Mouse (Mus musculus) midbrain, embryonic 10.5 days (tissue): Measurements from ENCODE around the gene Safb2. TPM values are rescaled to one million over a fixed set of nuclear protein-coding genes. Genes with fewer than 3 reads are reported as not detected.
"Not testable (repeated sequence)": the region's sequence is repeated elsewhere in the genome, so short reads cannot be mapped to it uniquely, and the experiment has no call there.

Source experiments
- DNase-seq: peaks from one replicate; pipeline ENCODE4 v3.0.0-alpha.2; 2017; ENCODE audit warnings: low spot score
- H3K27ac ChIP-seq: fragments of 300-500 bp; sonication (generic); replicated peaks from 2 replicates; pipeline ENCODE4 v1.5.1; 2016; ENCODE audit warnings: mild to moderate bottlenecking
- H3K27me3 ChIP-seq: fragments of 300-500 bp; sonication (generic); 2 replicates; pipeline ENCODE4 v1.6.1; 2016; ENCODE audit warnings: low read depth, mild to moderate bottlenecking; ENCODE audit not compliant: poor library complexity, severe bottlenecking
- H3K36me3 ChIP-seq: fragments of 300-500 bp; sonication (generic); 2 replicates; pipeline ENCODE4 v1.6.1; 2016; ENCODE audit warnings: mild to moderate bottlenecking, moderate library complexity
- H3K4me1 ChIP-seq: fragments of 300-500 bp; sonication (generic); 2 replicates; pipeline ENCODE4 v1.6.1; 2016
- H3K4me3 ChIP-seq: fragments of 300-500 bp; sonication (generic); 2 replicates; pipeline ENCODE4 v1.5.1; 2016; ENCODE audit warnings: mild to moderate bottlenecking, moderate library complexity
- H3K9me3 ChIP-seq: fragments of 300-500 bp; sonication (generic); replicated peaks from 2 replicates; pipeline ENCODE4 v1.6.1; 2016; ENCODE audit warnings: mild to moderate bottlenecking
- WGBS: fragments of 180-500 bp; shearing (Covaris S2); methylation state at CpG from one replicate; pipeline ENCODE4 v1.1.7; 2016; 5-methylcytosine and 5-hydroxymethylcytosine counted together
- polyA plus RNA-seq: library from polyadenylated mRNA; unstranded; fragments of >200 nt; fragmentation: Nextera tagmentation; extraction: Ambion mirVana; gene quantifications from 2 replicates; pipeline ENCODE4 v1.2.1, GENCODE M21; 2016

Gene Safb2
- polyA plus RNA-seq = 80.9 and 85.6 TPM in 2 replicates

DNA sequence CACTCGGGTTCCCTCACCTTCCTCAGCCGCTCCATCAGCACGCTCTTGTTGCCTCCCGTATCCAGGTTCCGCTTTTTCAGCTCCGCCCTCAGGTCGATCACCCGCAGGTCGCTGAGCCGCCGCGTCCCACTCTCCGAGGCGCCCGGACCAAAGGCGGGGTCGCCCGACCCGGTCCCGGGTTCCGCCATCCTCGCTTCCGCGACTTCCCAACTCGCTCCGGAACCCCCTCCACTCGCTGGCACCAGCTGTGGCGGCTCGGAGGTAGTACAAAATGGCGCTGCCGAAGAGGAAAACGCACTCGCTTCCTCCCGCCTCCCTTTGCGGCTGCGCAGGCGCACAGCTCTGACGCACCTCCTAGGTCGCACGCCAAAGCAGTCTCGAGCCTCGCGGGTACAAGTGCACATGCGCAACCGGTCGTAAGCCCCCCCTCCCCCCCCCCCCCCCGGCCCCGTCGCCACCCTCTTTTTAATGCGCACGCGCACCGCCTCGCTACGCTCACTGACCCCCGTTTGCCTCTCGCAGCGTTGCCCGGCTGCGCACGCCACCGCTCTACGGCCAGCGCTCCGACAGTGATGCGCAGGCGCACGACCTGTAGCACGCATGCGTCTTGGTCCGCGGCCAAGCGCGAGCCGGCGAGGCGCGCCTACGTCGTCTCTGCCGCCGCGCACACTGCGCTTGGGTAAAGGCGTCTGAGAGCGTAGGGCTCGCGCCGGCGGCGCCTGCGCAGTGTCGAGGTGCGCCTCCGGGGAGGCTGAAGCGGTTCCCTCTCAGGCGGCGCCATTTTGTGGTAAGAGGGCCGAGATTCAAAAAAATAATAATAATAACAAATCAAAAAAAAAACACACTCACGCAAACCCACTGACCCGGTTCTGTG, at the start of gene Safb2, which contains the start of gene Safb:
Gene Safb2, minus strand, starts transcription at position 329 of the 874 bp plus-strand sequence.
Gene Safb, plus strand, starts transcription at position 569 of the 874 bp plus-strand sequence.
- Histone ChIP-seq H3K4me1 (peaks cover 55% of the 10 kb centered on the region), H3K27ac (peak within 1 kb of the TSS; percentile 96), H3K4me3 (peak within 1 kb of the TSS; percentile 94), H3K9me3 (no peaks in the 10 kb centered on the region), H3K27me3 (no peaks in the 10 kb centered on the region), H3K36me3 (peaks cover 70% of the 10 kb centered on the region)
- peak; percentile 100 for DNase-seq
- WGBS = under 1% methylated on average over 100 of the region's 101 CpGs

DNA sequence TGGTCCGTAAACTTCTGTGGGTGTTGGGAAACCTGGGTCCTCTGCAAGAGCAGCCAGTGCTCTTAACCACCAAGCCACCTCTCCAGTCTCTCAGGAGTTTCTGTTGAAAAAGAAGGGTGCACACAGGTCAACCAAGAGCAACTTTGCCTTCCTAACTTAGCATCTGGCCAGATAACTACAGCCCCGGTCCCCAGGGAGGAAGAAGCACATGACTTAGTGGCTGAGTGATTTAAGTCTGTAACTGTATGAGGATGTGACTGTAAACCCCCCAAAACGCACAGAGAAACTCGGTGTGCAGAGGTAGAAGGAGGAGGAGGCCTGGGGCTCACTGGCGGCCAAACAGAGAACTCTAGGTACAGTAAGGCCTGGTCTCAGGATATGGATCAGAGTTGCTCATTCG, 49.6 kb upstream of the Safb2 start:
- no peak for DNase-seq
- Histone ChIP-seq H3K4me1 (no peaks in the 10 kb centered on the region), H3K27ac (no peak overlapping the region), H3K36me3 (no peaks in the 10 kb centered on the region), H3K9me3 (no peaks in the 10 kb centered on the region), H3K4me3 (no peak overlapping the region), H3K27me3 (no peaks in the 10 kb centered on the region)
- 87% methylated on average over 6 of the region's 6 CpGs for WGBS

DNA sequence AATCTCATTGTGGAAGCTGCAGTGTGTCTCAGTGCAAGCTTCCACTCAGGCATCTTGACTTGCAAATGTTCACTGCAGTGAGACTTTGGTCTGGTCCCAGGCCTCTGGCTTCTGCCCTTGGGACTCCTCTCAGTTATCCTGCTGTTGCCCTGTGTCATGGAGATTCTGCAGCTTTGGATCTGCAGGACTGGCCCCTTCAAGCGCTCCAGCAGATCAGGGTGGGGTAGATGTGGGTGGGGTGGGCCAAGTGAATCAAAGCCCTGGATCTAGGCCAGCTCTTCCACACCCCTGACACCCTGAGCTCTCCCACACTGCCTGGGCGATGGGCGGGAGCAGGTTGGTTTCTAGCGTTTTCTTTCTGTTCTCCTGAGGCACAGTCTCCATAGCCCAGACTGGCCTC, 47.4 kb upstream of the Safb2 start:
- Histone ChIP-seq H3K27ac (no peak overlapping the region), H3K9me3 (no peaks in the 10 kb centered on the region), H3K4me3 (no peak overlapping the region), H3K36me3 (no peaks in the 10 kb centered on the region), H3K27me3 (no peaks in the 10 kb centered on the region), H3K4me1 (peaks cover 10% of the 10 kb centered on the region)
- WGBS = 62% methylated on average over 4 of the region's 4 CpGs
- DNase-seq = no peak

DNA sequence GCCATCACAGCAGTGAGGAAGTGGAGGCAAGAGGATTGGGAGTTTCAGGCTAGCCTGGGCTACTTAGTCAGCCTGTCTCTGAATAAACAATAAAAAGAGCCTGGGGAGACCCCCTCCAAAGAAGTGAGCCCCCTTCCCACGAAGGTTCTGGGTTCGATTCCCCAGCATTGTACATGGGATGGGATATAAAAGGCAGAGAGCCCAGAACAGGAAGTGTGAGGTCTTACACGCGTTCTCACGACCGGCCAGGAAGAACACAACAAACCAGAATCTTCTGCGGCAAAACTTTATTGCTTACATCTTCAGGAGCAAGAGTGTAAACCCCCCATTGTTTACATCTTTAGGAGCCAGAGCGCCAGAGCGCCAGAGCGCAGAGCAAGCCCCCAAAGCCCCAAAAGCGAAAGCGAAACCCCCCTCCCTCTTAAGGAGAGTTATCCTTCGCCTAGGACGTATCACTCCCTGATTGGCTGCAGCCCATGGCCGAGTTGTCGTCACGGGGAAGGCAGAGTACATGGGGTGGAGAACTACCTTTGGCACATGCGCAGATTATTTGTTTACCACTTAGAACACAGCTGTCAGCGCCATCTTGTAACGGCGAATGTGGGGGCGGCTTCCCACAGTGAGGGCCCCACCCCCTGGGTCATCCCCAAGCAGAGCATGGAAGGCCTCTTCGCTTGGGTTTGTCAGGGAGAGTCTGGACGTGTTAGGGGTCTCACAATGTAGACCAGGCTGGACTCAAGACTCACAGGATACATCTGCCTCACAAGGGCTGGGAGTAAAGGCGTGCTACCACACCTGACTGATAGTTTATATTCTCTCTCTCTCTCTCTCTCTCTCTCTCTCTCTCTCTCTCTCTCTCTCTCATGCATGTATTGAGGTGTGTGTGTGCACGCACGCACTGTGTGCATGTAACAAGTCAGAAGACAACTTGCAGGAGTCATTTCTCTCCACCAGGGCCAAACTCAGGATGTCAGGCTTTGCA, 45.7 kb upstream of the Safb2 start:
- H3K9me3 ChIP-seq, H3K36me3 ChIP-seq, DNase-seq, H3K27me3 ChIP-seq, H3K4me3 ChIP-seq, H3K27ac ChIP-seq: not testable (repeated sequence)
- peaks cover 22% of the 10 kb centered on the region for H3K4me1 ChIP-seq
- 89% methylated on average over 27 of the region's 27 CpGs for WGBS

DNA sequence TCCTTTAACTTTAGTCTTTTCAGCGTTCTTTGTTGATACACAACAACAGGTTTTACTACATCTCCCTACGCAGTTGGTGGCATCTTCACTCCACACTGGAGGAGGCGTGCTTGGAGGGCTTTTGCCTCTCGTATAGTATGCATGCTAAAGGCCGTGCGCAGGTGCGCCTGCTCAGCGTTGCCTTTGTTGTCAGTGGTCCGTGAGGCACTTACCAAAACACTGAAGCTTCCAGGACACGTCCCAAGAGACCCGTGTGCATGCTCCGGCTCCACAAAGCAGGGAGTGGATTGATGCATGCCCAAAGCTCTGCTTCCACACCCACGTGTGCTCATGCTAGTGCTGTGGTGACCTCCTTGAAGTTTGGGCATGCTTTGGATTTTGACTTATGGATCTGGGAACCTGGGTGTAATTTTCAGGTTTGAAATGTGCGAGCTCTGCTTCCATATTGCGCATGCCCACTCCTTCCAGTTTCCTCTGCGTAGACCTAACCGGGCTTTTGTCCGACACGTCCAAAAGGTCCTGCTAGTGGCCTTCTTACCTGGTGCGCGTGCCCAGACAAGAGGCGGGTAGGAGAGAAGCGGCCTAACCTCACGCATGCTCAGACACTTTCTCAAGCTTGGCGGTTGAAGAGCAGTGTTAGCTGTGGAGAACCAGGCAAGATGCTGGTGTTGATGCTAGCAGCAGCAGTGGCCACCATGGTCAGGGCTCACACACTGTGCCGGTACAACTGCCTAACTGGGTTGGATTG, 43.3 kb upstream of the Safb2 start, which contains the start of gene Catsperd:
Gene Catsperd, plus strand, starts transcription at position 614 of the 748 bp plus-strand sequence.
- Histone ChIP-seq H3K27ac (peak within 1 kb of the TSS; percentile 90), H3K4me1 (peaks cover 26% of the 10 kb centered on the region), H3K4me3 (peak within 1 kb of the TSS; percentile 83), H3K27me3 (no peaks in the 10 kb centered on the region), H3K9me3 (no peaks in the 10 kb centered on the region), H3K36me3 (peaks cover 27% of the 10 kb centered on the region)
- no peak for DNase-seq
- 10% methylated on average over 26 of the region's 26 CpGs for WGBS

DNA sequence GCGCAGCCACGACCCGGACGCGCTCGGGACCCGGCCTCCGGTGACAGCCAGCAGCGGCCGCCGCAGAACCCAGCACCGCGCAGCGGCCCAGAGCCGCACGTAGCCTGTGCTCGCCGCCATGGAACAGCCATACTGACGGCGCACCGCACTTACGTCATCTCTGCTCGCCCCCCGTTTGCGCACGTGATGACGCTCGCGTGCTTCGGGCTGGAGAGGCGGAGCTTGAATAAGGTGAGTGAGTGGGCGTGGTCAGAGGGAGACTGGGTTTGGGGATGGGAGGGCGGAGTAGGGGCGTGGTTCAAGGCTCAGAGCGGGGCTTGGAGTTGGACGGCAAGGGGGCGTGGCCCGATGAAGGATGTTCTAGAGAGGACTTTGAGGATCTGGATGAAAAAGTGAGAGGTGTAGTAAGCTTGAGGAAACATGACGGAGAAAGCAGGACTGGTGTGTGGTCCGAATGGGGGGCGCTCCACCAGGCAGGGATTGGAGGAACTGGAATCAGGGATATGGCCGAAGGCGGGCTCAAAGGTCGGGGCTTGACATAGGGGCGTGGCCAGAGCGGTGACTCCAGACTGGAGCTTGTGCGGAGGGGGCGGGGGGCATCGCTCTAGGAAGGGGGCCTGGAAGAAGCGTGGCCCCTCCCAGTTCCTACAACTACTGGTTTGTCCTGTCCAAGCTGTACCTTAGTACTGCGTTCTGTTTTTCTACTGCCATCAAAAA, 42.5 kb upstream of the Safb2 start, which contains the start of gene Lonp1:
Gene Lonp1, minus strand, starts transcription at position 134 of the 717 bp plus-strand sequence.
- Histone ChIP-seq H3K27me3 (no peaks in the 10 kb centered on the region), H3K9me3 (no peaks in the 10 kb centered on the region), H3K4me1 (peaks cover 26% of the 10 kb centered on the region), H3K4me3 (peak within 1 kb of the TSS; percentile 83), H3K27ac (peak within 1 kb of the TSS; percentile 90), H3K36me3 (peaks cover 35% of the 10 kb centered on the region)
- WGBS = under 1% methylated on average over 51 of the region's 51 CpGs
- peak; percentile 99 for DNase-seq

DNA sequence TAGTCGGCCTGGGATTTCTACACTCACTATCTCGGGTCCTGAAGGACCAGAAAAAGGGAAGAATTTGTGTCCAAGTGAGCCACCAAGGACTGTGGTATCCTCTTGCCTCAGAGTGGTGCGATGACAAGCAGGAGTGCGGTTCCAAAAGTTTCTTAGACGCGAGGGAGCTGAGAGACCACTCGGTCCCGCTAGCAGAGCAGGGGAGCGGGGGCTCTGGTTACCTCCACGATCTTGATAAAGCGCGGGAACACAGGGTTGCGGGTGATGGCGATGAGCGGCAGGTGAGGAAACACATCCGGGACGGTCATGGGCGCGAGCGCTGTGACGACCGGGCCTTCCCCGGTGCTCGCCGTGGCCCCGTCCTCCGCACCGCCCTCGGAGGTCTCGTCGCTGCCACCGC, 41.9 kb upstream of the Safb2 start:
- Histone ChIP-seq H3K27me3 (no peaks in the 10 kb centered on the region), H3K4me1 (peaks cover 26% of the 10 kb centered on the region), H3K9me3 (no peaks in the 10 kb centered on the region), H3K4me3 (peak overlapping the region; percentile 83), H3K36me3 (peaks cover 42% of the 10 kb centered on the region), H3K27ac (peak overlapping the region; percentile 90)
- under 1% methylated on average over 32 of the region's 32 CpGs for WGBS
- no peak for DNase-seq

DNA sequence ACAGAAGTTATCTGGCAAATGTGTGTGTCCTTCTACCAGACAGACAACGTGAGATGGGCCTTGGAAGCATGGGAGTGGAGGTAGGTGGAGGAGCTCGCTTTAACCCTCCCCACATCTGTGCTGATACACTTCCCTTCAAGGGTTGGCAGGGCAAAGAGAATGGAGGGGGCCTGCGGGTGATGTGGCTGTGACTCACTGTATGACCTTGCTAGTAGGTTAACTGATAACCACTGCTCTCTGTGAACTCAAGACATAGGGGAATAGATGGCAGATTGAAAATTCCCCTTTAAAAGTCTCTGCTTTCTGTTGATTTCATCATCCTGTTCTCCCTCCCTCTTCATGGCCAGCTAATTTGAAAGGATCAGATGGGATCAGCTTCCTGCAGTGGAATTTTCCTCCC, 41.1 kb upstream of the Safb2 start:
- Histone ChIP-seq H3K4me1 (peaks cover 26% of the 10 kb centered on the region), H3K27ac (no peak overlapping the region), H3K27me3 (no peaks in the 10 kb centered on the region), H3K36me3 (peaks cover 50% of the 10 kb centered on the region), H3K4me3 (peak overlapping the region; percentile 83; the same call in 1 of the 2 replicates), H3K9me3 (no peaks in the 10 kb centered on the region)
- DNase-seq = no peak
- 85% methylated on average over 3 of the region's 3 CpGs for WGBS

DNA sequence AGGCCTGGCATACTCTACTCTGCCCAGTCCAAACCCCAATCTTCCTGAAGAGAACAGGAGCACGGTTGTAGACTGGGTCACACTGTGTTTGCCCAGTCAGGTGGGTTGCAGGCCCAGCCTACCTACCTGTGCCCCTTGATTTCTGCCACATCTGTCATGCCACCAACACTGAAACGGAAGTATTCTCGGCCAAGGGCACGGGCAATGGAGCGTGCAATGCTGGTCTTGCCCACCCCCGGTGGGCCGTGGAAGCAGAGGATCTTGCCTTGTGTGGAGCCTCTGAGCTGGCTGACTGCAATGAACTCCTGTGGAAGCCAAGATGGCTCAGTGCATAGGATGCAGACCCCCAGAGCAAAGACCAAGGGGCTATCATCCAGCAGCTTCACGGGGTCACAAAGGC, 33.2 kb upstream of the Safb2 start:
- Histone ChIP-seq H3K27me3 (no peaks in the 10 kb centered on the region), H3K4me3 (no peak overlapping the region), H3K9me3 (no peaks in the 10 kb centered on the region), H3K4me1 (peaks cover 21% of the 10 kb centered on the region), H3K27ac (no peak overlapping the region), H3K36me3 (peaks cover 87% of the 10 kb centered on the region)
- DNase-seq = no peak
- whole genome bisulfite sequencing = 93% methylated on average over 8 of the region's 8 CpGs

DNA sequence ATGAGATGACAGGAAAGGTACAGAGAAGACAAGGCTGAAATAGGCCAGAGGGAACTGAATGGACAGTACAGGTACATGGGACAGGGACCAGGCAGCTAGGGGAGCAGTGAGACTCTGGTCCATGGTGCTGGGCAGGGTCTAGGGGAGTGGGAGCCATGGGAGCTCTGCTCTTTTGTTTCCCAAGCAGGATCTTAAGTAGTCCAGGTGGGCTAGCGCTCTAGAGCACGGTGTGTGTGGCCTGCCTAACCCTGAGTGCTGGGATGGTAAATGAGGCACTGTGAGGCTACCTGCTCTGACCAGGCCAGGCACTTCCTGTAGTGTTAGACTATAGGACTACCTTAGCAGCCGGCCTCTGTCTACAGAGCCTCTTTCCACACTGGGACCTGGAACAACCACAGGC, 32.3 kb upstream of the Safb2 start:
- H3K27me3 ChIP-seq = no peaks in the 10 kb centered on the region
- H3K4me1 ChIP-seq = peaks cover 29% of the 10 kb centered on the region
- H3K4me3 ChIP-seq = no peak overlapping the region
- no peak for DNase-seq
- H3K27ac ChIP-seq = no peak overlapping the region
- 84% methylated on average over 3 of the region's 3 CpGs for WGBS
- H3K36me3 ChIP-seq = peaks cover 78% of the 10 kb centered on the region
- H3K9me3 ChIP-seq = no peaks in the 10 kb centered on the region

DNA sequence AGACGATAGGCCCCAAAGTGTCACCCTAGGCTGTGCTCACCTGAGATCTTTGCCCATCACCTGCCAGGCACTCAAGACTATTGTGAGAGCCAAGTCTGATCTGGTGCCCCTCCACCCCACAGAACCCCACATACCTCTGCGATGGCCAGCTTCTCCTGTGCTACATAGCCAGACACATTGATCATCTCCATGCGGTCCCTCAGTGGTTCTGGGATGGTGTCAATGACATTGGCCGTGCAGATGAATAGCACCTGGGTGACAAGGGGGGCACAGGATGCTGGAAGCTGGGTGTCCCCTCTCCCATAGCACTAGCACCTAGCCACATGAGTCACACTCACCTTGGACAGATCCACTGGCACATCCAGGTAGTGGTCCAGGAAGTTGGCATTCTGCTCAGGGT, 31.4 kb upstream of the Safb2 start:
- Histone ChIP-seq H3K27ac (no peak overlapping the region), H3K36me3 (peaks cover 69% of the 10 kb centered on the region), H3K9me3 (no peaks in the 10 kb centered on the region), H3K4me1 (peaks cover 38% of the 10 kb centered on the region), H3K4me3 (peak overlapping the region; percentile 84), H3K27me3 (no peaks in the 10 kb centered on the region)
- 90% methylated on average over 4 of the region's 4 CpGs for WGBS
- no peak for DNase-seq
